Mouse (Mus musculus) myocyte (in vitro differentiated cells): ENCODE results near the gene Cbx7.

Experiments
- CEBPB ChIP-seq: IDR thresholded peaks from 2 replicates; pipeline ENCODE4 v1.6.1; 2011; ENCODE audit warnings: mild to moderate bottlenecking, moderate library complexity; ENCODE audit not compliant: poor library complexity, insufficient read depth, severe bottlenecking
- MAX ChIP-seq: IDR thresholded peaks from one replicate; pipeline ENCODE4 v1.6.1; 2011; ENCODE audit warnings: low read depth, mild to moderate bottlenecking, control low read depth
- POLR2A ChIP-seq: IDR thresholded peaks from one replicate; pipeline ENCODE4 v1.6.1; 2011; ENCODE audit warnings: low read depth, mild to moderate bottlenecking, control low read depth, moderate library complexity; ENCODE audit not compliant: insufficient read length

- TF ChIP-seq MAX (no peak), POLR2A (peak; percentile 67), CEBPB (no peak)
These were observed 43.2 kb downstream of the Cbx7 start for GRCm38 (mm10) chr15:79927637-79928122.
